Mouse (Mus musculus): ENCODE measurements around the gene Kcnq2. TPM values are rescaled to one million over a fixed set of nuclear protein-coding genes. Genes with fewer than 3 reads are reported as not detected.

Kcnq2 gene
- polyA plus RNA-seq, 1 experiment from 2014 or later, result 28.6 TPM

DNA sequence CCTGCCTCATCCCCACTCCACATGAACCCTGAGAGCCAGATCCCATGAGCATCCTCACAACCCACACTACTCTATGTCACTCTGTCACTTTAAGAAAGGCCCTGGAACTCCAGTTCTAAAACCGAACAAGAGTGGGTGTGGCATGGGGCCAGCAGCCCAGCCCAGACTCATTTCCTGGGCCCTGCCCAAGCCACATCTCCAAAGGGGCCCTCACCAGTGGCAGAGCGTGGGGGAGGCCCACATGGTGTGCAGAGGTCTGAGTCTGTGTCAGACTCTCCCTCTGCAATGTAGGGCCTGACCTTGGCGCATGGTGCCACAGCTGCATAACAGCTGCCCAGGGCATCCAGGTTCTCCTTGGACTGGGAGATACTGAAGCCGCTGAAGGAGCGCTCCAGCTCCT is 54.2 kb downstream of the Kcnq2 start:
- Histone ChIP-seq H3K9me3 (no peaks in the 10 kb centered on the region), H3K9ac (no peak overlapping the region), H3K27ac (no peak overlapping the region), H3K27me3 (0 out of 2 replicates have a peak, but pooled peaks cover 5% of the 10 kb centered on the region), H3K36me3 (replicated peaks) (0 out of 2 replicates have a peak, but pooled peaks cover 3% of the 10 kb centered on the region), H3K4me1 (no peaks in the 10 kb centered on the region), H3K4me3 (replicated peaks) (no peak overlapping the region), H3K4me2 (no peak overlapping the region)
- WGBS, result 70% methylated on average over 5 of the region's 5 CpGs
- ATAC-seq (ENCODE audit: low FRiP score), result no peak

DNA sequence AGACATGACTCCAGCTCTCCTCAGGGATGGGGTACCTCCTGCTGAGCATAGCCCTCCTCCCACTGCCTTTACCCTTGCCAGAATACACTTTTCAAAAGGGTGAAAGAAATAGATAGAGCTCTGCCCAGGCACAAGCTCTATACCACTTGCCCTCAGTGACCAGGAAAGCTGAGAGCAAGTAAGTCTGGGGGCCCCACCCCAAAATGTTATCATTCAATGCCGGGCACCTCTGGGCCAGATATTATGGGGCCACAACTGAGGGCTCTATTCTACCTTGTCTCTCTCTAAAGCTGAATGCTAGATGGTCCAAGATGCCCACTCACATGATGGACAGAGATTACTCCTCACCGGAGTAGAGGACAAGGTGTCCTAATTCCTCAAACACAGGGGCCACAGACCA is 55.6 kb downstream of the Kcnq2 start:
- Histone ChIP-seq H3K27ac (no peak overlapping the region), H3K27me3 (0 out of 2 replicates have a peak, but pooled peaks cover 5% of the 10 kb centered on the region), H3K4me3 (replicated peaks) (no peak overlapping the region), H3K9me3 (no peaks in the 10 kb centered on the region), H3K4me1 (no peaks in the 10 kb centered on the region), H3K9ac (no peak overlapping the region), H3K4me2 (no peak overlapping the region), H3K36me3 (replicated peaks) (0 out of 2 replicates have a peak, but pooled peaks cover 3% of the 10 kb centered on the region)
- WGBS, result 90% methylated on average over 2 of the region's 2 CpGs
- ATAC-seq (ENCODE audit: low FRiP score), result no peak

DNA sequence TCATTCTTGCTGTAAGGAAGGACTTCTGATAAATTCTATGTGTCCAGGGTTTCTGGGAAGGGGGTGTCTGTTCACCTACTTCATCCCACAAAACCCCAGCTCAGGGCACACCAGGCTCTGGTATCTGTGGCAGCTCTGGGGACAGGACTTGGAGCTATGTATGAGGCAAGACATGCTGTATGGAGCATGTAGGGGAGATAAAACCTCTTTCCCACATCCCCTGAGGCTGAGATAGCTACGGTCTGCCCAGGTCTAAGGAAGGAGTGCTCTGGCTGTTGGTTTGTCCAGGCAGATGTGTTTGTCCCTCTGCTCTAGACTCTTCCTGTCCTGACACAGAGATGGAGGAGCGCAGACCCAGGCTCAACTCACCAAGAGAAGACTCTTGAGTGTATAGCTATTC is 56.2 kb downstream of the Kcnq2 start:
- no peaks in the 10 kb centered on the region for H3K9me3 ChIP-seq
- H3K4me1 ChIP-seq, result no peaks in the 10 kb centered on the region
- no peak overlapping the region for H3K4me2 ChIP-seq
- H3K4me3 ChIP-seq (replicated peaks), result no peak overlapping the region
- WGBS, result 89% methylated on average over 2 of the region's 2 CpGs
- no peak overlapping the region for H3K27ac ChIP-seq
- no peak for ATAC-seq (ENCODE audit: low FRiP score)
- H3K36me3 ChIP-seq (replicated peaks), result 0 out of 2 replicates have a peak, but pooled peaks cover 3% of the 10 kb centered on the region
- H3K27me3 ChIP-seq, result 0 out of 2 replicates have a peak, but pooled peaks cover 5% of the 10 kb centered on the region
- H3K9ac ChIP-seq, result no peak overlapping the region

DNA sequence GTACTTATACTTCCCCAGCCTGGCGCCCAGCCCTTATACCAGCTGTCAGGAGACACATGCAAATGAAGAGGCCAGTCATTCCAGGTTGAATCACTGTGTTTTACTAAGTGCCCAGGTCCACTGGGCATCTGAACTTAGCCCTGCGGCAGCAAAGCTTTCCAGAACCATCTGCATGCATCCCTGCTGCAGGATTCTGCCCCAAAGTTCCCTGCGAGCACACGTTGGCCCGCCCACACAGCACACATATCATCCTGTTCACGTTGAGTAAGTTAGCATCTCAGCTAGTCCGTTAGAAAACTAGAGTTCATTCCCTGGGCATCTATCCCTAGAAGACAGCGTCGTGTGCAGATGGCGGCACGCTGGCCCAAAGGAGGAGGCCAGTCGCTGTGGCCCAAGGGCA is 59.6 kb downstream of the Kcnq2 start:
- H3K4me2 ChIP-seq, result no peak overlapping the region
- no peak overlapping the region for H3K4me3 ChIP-seq (replicated peaks)
- no peaks in the 10 kb centered on the region for H3K36me3 ChIP-seq (replicated peaks)
- no peak overlapping the region for H3K9ac ChIP-seq
- 0 out of 2 replicates have a peak, but pooled peaks cover 5% of the 10 kb centered on the region for H3K27me3 ChIP-seq
- no peaks in the 10 kb centered on the region for H3K4me1 ChIP-seq
- no peaks in the 10 kb centered on the region for H3K9me3 ChIP-seq
- WGBS, result 86% methylated on average over 12 of the region's 12 CpGs
- no peak overlapping the region for H3K27ac ChIP-seq
- no peak for ATAC-seq (ENCODE audit: low FRiP score)

DNA sequence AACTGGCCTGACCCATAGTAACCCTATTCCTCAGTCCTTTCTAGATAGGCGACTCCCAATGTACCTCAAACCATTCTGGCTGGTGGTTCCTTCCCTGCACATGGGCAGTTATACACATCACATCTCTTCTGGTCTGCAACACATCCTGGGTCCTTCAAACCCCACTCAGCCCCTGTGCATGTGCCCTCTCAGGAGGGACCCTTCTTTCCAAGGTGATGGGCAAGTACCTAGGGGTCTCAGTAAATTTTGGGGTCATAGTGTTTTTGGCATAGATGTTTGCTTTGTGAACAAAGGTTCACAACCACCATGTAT is 62.7 kb downstream of the Kcnq2 start:
- H3K4me1 ChIP-seq, result no peaks in the 10 kb centered on the region
- no peak overlapping the region for H3K4me2 ChIP-seq
- H3K4me3 ChIP-seq (replicated peaks), result no peak overlapping the region
- no peak overlapping the region for H3K27ac ChIP-seq
- no peaks in the 10 kb centered on the region for H3K27me3 ChIP-seq
- no peak overlapping the region for H3K9ac ChIP-seq
- no peak for ATAC-seq (ENCODE audit: low FRiP score)
- no peaks in the 10 kb centered on the region for H3K9me3 ChIP-seq
- no peaks in the 10 kb centered on the region for H3K36me3 ChIP-seq (replicated peaks)
- WGBS, result 10% methylated on average over 1 of the region's 1 CpGs

DNA sequence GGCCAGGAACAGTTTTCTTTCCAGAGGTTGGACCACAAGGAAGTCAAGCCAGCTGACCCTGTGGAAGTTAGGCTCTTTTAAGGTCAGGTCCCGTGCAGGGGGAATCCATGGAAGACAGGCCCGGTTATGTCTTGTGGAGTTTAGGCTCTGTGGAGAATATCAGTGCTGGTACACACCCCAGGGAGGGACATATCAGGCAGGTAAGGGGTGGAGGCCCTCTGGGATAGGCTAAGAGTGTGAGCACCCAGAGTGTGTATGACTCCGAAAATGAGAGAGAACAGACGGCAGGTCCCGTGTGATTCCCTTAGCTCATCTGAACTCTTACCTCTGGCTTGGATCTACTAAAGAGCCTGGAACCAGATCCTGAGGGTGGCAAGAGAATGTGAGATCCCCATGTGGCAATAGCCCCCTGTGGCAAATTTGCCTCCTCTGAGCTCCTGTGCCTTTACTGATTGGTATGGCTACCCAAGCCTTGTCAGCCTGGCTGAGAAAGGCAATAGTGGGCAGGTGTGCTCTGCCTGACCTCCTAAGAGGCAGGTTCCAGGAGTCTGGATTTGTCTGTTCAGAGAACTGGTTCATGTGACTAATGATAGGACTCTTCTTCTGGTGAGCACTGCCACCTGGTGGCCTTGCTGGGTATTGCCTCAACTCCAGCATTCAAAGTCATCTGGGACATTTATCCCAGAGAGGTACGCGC is 63.2 kb downstream of the Kcnq2 start:
- Histone ChIP-seq H3K9me3 (no peaks in the 10 kb centered on the region), H3K4me2 (no peak overlapping the region), H3K4me3 (replicated peaks) (no peak overlapping the region), H3K27me3 (no peaks in the 10 kb centered on the region), H3K27ac (no peak overlapping the region), H3K9ac (no peak overlapping the region), H3K4me1 (no peaks in the 10 kb centered on the region), H3K36me3 (replicated peaks) (no peaks in the 10 kb centered on the region)
- 63% methylated on average over 7 of the region's 7 CpGs for WGBS
- ATAC-seq (ENCODE audit: low FRiP score), result peak; percentile 59

DNA sequence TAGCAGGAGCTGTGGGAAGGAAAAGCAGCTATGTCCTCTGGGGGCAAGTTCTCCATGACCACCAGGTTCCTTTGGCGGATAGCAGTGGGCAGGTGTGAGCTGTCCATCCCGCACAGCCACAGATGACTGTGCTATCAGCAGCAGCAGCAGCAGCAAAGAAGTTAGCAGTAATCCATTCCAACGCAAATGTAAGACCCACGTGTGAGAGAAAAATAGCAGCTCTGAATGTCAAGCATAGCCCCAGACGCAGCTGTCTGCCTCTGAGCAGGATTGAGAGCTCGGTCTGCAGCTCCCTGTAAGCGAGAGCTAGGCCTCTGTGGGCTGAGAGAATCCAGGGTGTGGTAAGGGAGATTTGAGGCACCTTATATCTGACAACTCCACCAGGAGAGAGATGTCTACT is 65.0 kb downstream of the Kcnq2 start:
- Histone ChIP-seq H3K27me3 (no peaks in the 10 kb centered on the region), H3K36me3 (replicated peaks) (no peaks in the 10 kb centered on the region), H3K9me3 (no peaks in the 10 kb centered on the region), H3K27ac (no peak overlapping the region), H3K9ac (no peak overlapping the region), H3K4me2 (no peak overlapping the region), H3K4me3 (replicated peaks) (no peak overlapping the region), H3K4me1 (no peaks in the 10 kb centered on the region)
- no peak for ATAC-seq (ENCODE audit: low FRiP score)
- 60% methylated on average over 7 of the region's 7 CpGs for WGBS

DNA sequence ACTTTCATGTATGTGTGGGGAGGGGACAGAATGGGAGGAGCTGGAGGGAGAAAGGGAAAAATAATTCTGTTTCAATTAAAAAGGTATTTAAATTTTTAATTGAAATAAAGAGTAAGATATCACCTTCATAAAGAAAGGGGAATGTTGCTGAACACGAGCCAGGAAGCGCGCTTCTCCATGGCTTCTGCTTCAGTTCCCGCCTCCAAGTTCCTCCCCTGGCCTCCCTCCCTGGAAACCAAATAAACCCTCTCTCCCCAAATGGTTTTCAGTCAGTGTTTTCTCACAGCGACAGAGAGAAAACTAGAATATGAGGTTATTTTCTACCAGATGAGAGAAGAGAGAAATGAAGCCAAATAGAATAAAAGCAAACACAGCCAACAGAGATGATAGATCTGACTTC is 66.6 kb downstream of the Kcnq2 start:
- H3K27ac ChIP-seq, result no peak overlapping the region
- 81% methylated on average over 5 of the region's 5 CpGs for WGBS
- H3K4me1 ChIP-seq, result no peaks in the 10 kb centered on the region
- no peak overlapping the region for H3K4me2 ChIP-seq
- no peaks in the 10 kb centered on the region for H3K36me3 ChIP-seq (replicated peaks)
- H3K4me3 ChIP-seq (replicated peaks), result no peak overlapping the region
- no peaks in the 10 kb centered on the region for H3K9me3 ChIP-seq
- no peaks in the 10 kb centered on the region for H3K27me3 ChIP-seq
- no peak overlapping the region for H3K9ac ChIP-seq
- ATAC-seq (ENCODE audit: low FRiP score), result no peak

DNA sequence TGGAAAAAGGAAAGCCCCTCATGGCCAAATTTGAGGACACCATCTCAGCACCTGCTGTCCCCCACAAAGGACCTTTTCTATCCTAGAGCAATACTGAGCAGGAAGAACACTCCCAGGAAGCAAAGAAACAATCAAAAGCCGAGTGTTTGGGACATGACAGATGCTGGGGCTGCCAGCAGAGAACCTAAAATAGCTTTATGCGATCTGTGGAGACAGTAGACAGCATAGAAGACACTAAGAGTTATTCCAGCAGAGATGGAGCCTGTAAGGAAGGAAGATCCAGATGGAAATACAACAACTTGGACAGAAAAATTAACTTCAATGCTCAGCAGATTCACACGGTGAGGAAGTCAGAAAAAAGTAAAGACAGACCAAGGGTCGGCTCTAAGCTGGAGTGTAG is 69.3 kb downstream of the Kcnq2 start:
- Histone ChIP-seq H3K9ac (no peak overlapping the region), H3K36me3 (replicated peaks) (no peaks in the 10 kb centered on the region), H3K4me3 (replicated peaks) (no peak overlapping the region), H3K27ac (no peak overlapping the region), H3K27me3 (peaks cover 2% of the 10 kb centered on the region; the same call in 1 of the 2 replicates), H3K9me3 (no peaks in the 10 kb centered on the region), H3K4me2 (no peak overlapping the region), H3K4me1 (no peaks in the 10 kb centered on the region)
- ATAC-seq (ENCODE audit: low FRiP score), result no peak
- 56% methylated on average over 4 of the region's 4 CpGs for WGBS

DNA sequence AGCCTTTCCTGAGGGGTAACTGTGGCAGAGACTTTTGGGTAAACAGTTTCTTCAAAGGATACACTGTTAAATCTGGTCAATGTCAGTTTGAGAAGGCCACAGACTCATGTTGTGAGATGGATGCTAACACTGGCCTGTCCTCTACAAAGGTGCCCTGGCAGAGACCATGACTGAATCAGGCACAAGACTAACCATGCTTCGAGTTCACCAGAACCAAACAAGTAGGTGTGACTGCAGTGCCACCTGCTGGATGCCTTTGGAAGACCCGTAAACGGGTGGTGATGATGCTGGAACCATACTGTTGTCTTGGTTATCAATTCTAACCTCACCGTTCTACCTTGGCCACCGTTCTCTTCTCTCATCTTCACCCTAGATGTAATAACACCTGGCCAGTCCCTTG is 75.0 kb downstream of the Kcnq2 start:
- Histone ChIP-seq H3K9me3 (no peaks in the 10 kb centered on the region), H3K4me1 (peaks cover 18% of the 10 kb centered on the region), H3K36me3 (replicated peaks) (no peaks in the 10 kb centered on the region), H3K9ac (no peak overlapping the region), H3K27me3 (peaks cover 6% of the 10 kb centered on the region; the same call in 1 of the 2 replicates), H3K4me3 (replicated peaks) (no peak overlapping the region), H3K4me2 (no peak overlapping the region), H3K27ac (no peak overlapping the region)
- WGBS, result 17% methylated on average over 5 of the region's 5 CpGs
- ATAC-seq (ENCODE audit: low FRiP score), result peak; percentile 69; the same call in 1 of the 2 replicates

DNA sequence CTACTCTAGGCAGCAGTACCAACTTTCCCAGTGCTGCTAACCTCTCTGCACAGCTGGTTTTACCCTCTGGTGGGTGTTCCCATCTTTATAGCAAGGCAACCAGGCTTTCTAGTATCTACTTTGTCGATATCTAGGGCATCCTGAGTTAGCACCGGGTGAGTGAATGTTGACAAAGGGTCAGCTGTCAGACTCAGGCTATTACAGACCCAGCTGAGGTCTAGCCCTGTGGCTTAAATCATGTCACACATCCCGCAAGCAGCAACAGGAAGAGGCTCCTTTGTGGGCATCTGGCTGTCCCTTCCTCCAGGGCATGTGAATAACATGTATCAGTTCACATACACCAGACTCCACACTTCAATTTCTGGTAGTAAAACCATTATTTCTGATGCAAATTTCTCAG is 76.9 kb downstream of the Kcnq2 start:
- H3K27ac ChIP-seq, result no peak overlapping the region
- peaks cover 18% of the 10 kb centered on the region for H3K4me1 ChIP-seq
- 58% methylated on average over 3 of the region's 3 CpGs for WGBS
- ATAC-seq (ENCODE audit: low FRiP score), result no peak
- no peak overlapping the region for H3K4me3 ChIP-seq (replicated peaks)
- no peaks in the 10 kb centered on the region for H3K9me3 ChIP-seq
- no peak overlapping the region for H3K9ac ChIP-seq
- H3K4me2 ChIP-seq, result no peak overlapping the region
- H3K27me3 ChIP-seq, result peaks cover 6% of the 10 kb centered on the region; the same call in 1 of the 2 replicates
- no peaks in the 10 kb centered on the region for H3K36me3 ChIP-seq (replicated peaks)

DNA sequence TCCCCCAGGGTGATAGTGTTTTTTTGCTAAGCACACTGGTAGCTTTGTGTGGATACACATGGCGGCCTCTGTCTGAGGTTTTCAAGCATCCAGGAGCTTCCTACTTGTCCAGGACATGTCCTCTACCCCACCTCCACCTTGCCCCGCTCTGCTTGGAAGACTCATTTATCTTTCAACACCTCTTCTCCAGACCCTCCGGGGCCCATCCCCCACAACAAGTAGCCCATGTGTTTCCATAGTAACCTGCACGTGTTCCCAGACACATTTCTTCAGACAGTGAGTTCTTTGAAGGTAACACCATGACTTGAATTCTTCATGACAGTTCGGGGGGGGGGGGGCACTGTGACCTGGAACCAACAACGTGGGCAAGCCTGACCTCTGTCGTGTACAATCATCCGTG is 77.8 kb downstream of the Kcnq2 start:
- 54% methylated on average over 8 of the region's 8 CpGs for WGBS

DNA sequence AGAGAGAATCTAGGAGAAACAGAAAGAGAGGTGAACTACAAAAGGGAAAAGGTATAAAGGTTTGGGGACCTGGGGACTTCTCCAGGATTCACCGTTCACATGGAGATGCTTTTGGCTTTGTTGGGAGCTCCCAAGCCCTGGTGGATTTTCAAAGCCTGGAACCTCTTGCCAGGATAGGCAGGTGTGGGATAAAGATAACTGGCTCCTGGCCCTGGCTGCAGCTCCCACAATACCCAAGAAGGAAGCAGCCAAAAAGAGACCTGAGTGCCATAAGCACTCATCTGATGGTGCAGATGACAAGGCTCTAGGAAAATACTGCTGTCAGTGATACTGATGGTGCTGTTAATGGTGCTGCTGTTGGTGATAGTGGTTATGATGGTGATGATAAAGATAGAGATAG is 82.9 kb downstream of the Kcnq2 start:
- H3K4me2 ChIP-seq, result no peak overlapping the region
- no peak overlapping the region for H3K27ac ChIP-seq
- no peak overlapping the region for H3K4me3 ChIP-seq (replicated peaks)
- H3K9me3 ChIP-seq, result no peaks in the 10 kb centered on the region
- 83% methylated on average over 1 of the region's 1 CpGs for WGBS
- H3K9ac ChIP-seq, result no peak overlapping the region
- no peaks in the 10 kb centered on the region for H3K36me3 ChIP-seq (replicated peaks)
- H3K4me1 ChIP-seq, result peaks cover 11% of the 10 kb centered on the region
- no peak for ATAC-seq (ENCODE audit: low FRiP score)
- H3K27me3 ChIP-seq, result no peaks in the 10 kb centered on the region

More for the DNA sequence above, 77.8 kb downstream of the Kcnq2 start:
- H3K4me3 ChIP-seq (replicated peaks), result no peak overlapping the region
- H3K27me3 ChIP-seq, result peaks cover 6% of the 10 kb centered on the region; the same call in 1 of the 2 replicates
- ATAC-seq (ENCODE audit: low FRiP score), result peak; percentile 36; the same call in 1 of the 2 replicates
- peaks cover 18% of the 10 kb centered on the region for H3K4me1 ChIP-seq
- no peaks in the 10 kb centered on the region for H3K9me3 ChIP-seq
- no peaks in the 10 kb centered on the region for H3K36me3 ChIP-seq (replicated peaks)
- peak overlapping the region; percentile 31; the same call in 1 of the 2 replicates for H3K27ac ChIP-seq
- no peak overlapping the region for H3K4me2 ChIP-seq
- no peak overlapping the region for H3K9ac ChIP-seq

All from forebrain, embryonic 12.5 days (tissue).